ENCODE assay signal across 17 mouse cellular contexts in the genomic region with DNA sequence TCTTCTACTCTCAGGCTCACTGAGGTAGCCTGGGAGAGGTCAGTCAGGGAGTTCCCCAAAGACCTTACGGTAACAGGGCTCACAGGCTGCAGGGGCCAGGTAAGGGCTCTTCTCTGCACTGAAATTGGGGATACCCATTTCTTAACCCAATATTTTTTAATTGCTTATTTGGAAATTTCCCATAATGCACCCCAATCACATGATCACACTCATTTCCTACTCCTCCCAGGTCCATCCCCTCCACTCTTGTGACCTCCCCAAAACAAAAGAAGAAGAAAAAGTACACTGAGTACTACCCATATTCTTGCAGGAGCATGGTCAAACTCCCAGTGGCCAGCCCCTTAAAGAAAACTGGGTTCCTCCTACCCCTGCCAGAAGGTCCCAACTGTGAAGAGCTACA.
A peak's percentile ranks its signal among the peaks of the same experiment; 100 is the strongest.
DNase-seq lines count a peak whose midpoint lies in the region; ATAC-seq and TF ChIP-seq lines count a peak whose summit lies in the region.
"Had no signal": no experiment of that assay in that cellular context is flagged by ENCODE, and none has a peak within 500 bp of the region (broad histone marks: within the 10 kb centered on the region; RNA-seq: fewer than 3 reads in every experiment).

No protein-coding gene starts in this region.

- H3K27me3 ChIP-seq in hindbrain, embryonic 12.5 days = no peaks in the 10 kb centered on the region
- H3K27me3 ChIP-seq in hindbrain, embryonic 16.5 days (replicated peaks; ENCODE audit: control insufficient read depth, insufficient read depth, low read length) = no peaks in the 10 kb centered on the region
- H3K27me3 ChIP-seq in E14TG2a.4 (ENCODE audit: insufficient read depth, low read length) (no peaks in the 10 kb centered on the region), MEL (ENCODE audit: control insufficient read depth in 1 of 2, insufficient read depth in 2 of 2, low read length in 2 of 2) (no peaks in the 10 kb centered on the region)
- H3K27me3 ChIP-seq in limb, embryonic 10.5 days (ENCODE audit: low read depth, poor library complexity, severe bottlenecking) = no peaks in the 10 kb centered on the region
- H3K27me3 ChIP-seq: forebrain, embryonic 12.5 days; Patski had no signal

- 79% methylated on average over 1 of the region's 1 CpGs for WGBS in hindbrain, embryonic 12.5 days
- WGBS in hindbrain, embryonic 16.5 days = 93% methylated on average over 1 of the region's 1 CpGs
- WGBS in limb, embryonic 10.5 days = 83% methylated on average over 1 of the region's 1 CpGs

- no peak overlapping the region for H3K4me3 ChIP-seq in hindbrain, embryonic 12.5 days
- no peak overlapping the region for H3K4me3 ChIP-seq in hindbrain, embryonic 16.5 days (ENCODE audit: low read length)
- H3K4me3 ChIP-seq in E14TG2a.4 (replicated peaks; ENCODE audit: low read length) (peak overlapping the region; percentile 72), MEL (ENCODE audit: control insufficient read depth in 1 of 2, insufficient read depth in 1 of 2, low read depth in 2 of 2, low read length in 2 of 2) (no peak overlapping the region)
- no peak overlapping the region for H3K4me3 ChIP-seq in limb, embryonic 10.5 days
- H3K4me3 ChIP-seq: forebrain, embryonic 12.5 days had no signal

- no peak for TF ChIP-seq POLR2A in MEL (IDR thresholded peaks at IDR 0.05; ENCODE audit: control insufficient read depth in 1 of 2, insufficient read depth in 1 of 2, low read depth in 1 of 2, low read length in 2 of 2, poor library complexity in 1 of 2)

- ATAC-seq in hindbrain, embryonic 12.5 days (ENCODE audit: low FRiP score) = no peak
- no peak for ATAC-seq in hindbrain, embryonic 16.5 days
- no peak for ATAC-seq in megakaryocyte, adult 5-6 weeks (ENCODE audit: poor library complexity, severe bottlenecking)
- ATAC-seq: inflammation-experienced regulatory T-cells, adult 6 months had no signal

- no peak for TF ChIP-seq RAD21 in MEL (IDR thresholded peaks at IDR 0.05; ENCODE audit: low read depth, low read length)

- H3K79me2 ChIP-seq in MEL (ENCODE audit: control insufficient read depth, insufficient read depth, low read length, poor library complexity) = no peaks in the 10 kb centered on the region

- no peak for TF ChIP-seq EP300 in MEL (IDR thresholded peaks at IDR 0.05; ENCODE audit: low read depth in 1 of 2, low read length in 2 of 2)

- no peak for DNase-seq in MEL (ENCODE audit: low read depth, low spot score)
- DNase-seq in limb, embryonic 10.5 days (ENCODE audit: low spot score) = no peak
- DNase-seq in cerebellum, adult 8-10 months = no peak
- no peak for DNase-seq in cerebellum, postnatal 10 days
- DNase-seq: adrenal gland, postnatal 36 days; cerebellum, postnatal 14 days; gastrocnemius, postnatal 36 days; kidney, postnatal 25 days; midbrain, embryonic 14.5 days; thymus, postnatal 25 days had no signal

- TF ChIP-seq CTCF in E14TG2a.4 (conservative IDR thresholded peaks at IDR 0.05; ENCODE audit: low read length) (no peak), MEL (IDR thresholded peaks at IDR 0.05 in 2 of 3, conservative IDR thresholded peaks at IDR 0.05 in 1 of 3; ENCODE audit: control insufficient read depth in 1 of 3, insufficient read depth in 1 of 3, low read depth in 2 of 3, low read length in 3 of 3, poor library complexity in 1 of 3, severe bottlenecking in 1 of 3) (no peak)

- H3K9ac ChIP-seq in hindbrain, embryonic 12.5 days = no peak overlapping the region
- H3K9ac ChIP-seq in hindbrain, embryonic 16.5 days (ENCODE audit: low read depth, low read length) = no peak overlapping the region
- no peak overlapping the region for H3K9ac ChIP-seq in MEL (ENCODE audit: control insufficient read depth, low read depth, low read length, poor library complexity, severe bottlenecking)
- H3K9ac ChIP-seq: forebrain, embryonic 12.5 days had no signal

- 0 out of 2 replicates have a peak overlapping the region, but pooled peaks have one; percentile 64 for H3K27ac ChIP-seq in hindbrain, embryonic 12.5 days
- H3K27ac ChIP-seq in hindbrain, embryonic 16.5 days (ENCODE audit: low read depth, low read length) = no peak overlapping the region
- H3K27ac ChIP-seq in MEL (ENCODE audit: control insufficient read depth, low read depth, low read length) = no peak overlapping the region
- H3K27ac ChIP-seq in limb, embryonic 10.5 days = peak overlapping the region; percentile 86

- no peak overlapping the region for H3K4me2 ChIP-seq in hindbrain, embryonic 12.5 days (replicated peaks)
- no peak overlapping the region for H3K4me2 ChIP-seq in hindbrain, embryonic 16.5 days (ENCODE audit: low read length)
- H3K4me2 ChIP-seq: forebrain, embryonic 12.5 days had no signal

- H3K36me3 ChIP-seq in hindbrain, embryonic 12.5 days = no peaks in the 10 kb centered on the region
- no peaks in the 10 kb centered on the region for H3K36me3 ChIP-seq in hindbrain, embryonic 16.5 days (ENCODE audit: control insufficient read depth, insufficient read depth, low read length)
- H3K36me3 ChIP-seq in E14TG2a.4 (ENCODE audit: insufficient read depth, low read length) (no peaks in the 10 kb centered on the region), MEL (ENCODE audit: control insufficient read depth in 1 of 2, insufficient read depth in 2 of 2, low read length in 2 of 2) (no peaks in the 10 kb centered on the region)
- 0 out of 2 replicates have a peak, but pooled peaks cover 3% of the 10 kb centered on the region for H3K36me3 ChIP-seq in limb, embryonic 10.5 days
- H3K36me3 ChIP-seq: forebrain, embryonic 12.5 days had no signal

- no peaks in the 10 kb centered on the region for H3K9me3 ChIP-seq in hindbrain, embryonic 12.5 days (replicated peaks)
- H3K9me3 ChIP-seq in hindbrain, embryonic 16.5 days (ENCODE audit: control insufficient read depth, low read length) = no peaks in the 10 kb centered on the region
- no peaks in the 10 kb centered on the region for H3K9me3 ChIP-seq in E14TG2a.4 (ENCODE audit: low read length)
- no peaks in the 10 kb centered on the region for H3K9me3 ChIP-seq in MEL (replicated peaks; ENCODE audit: insufficient read depth, low read length)
- no peaks in the 10 kb centered on the region for H3K9me3 ChIP-seq in limb, embryonic 10.5 days (replicated peaks)
- H3K9me3 ChIP-seq: forebrain, embryonic 12.5 days had no signal

- H3K4me1 ChIP-seq in hindbrain, embryonic 12.5 days = peaks cover 41% of the 10 kb centered on the region
- peaks cover 13% of the 10 kb centered on the region for H3K4me1 ChIP-seq in hindbrain, embryonic 16.5 days (ENCODE audit: control insufficient read depth, insufficient read depth, low read depth, low read length)
- peaks cover 97% of the 10 kb centered on the region for H3K4me1 ChIP-seq in E14TG2a.4 (replicated peaks; ENCODE audit: low read depth, low read length)
- H3K4me1 ChIP-seq in MEL (ENCODE audit: control insufficient read depth in 1 of 2, insufficient read depth in 2 of 2, low read length in 2 of 2) = no peaks in the 10 kb centered on the region
- H3K4me1 ChIP-seq in limb, embryonic 10.5 days = peaks cover 69% of the 10 kb centered on the region

TF ChIP-seq in MEL, 35 proteins besides CTCF, POLR2A, EP300 and RAD21:
- TF ChIP-seq HCFC1 (IDR thresholded peaks at IDR 0.05; ENCODE audit: low read depth, low read length) (no peak), NELFE (IDR thresholded peaks at IDR 0.05; ENCODE audit: low read depth, low read length) (no peak), GABPA (IDR thresholded peaks at IDR 0.05; ENCODE audit: low read depth, low read length) (no peak), GATA1 (IDR thresholded peaks at IDR 0.05; ENCODE audit: low read depth, low read length) (no peak), USF1 (IDR thresholded peaks at IDR 0.05; ENCODE audit: low read depth, low read length) (peak; percentile 45; the same call in 1 of the 2 replicates), CHD1 (IDR thresholded peaks at IDR 0.05; ENCODE audit: low read depth, low read length) (no peak)

Comparison
In these comparisons a context has a peak if more than half of its experiments do, and no peak if none do; other contexts are left out.
1. H3K27ac ChIP-seq: peak in hindbrain, embryonic 12.5 days (single experiment) and limb, embryonic 10.5 days (single experiment); none in hindbrain, embryonic 16.5 days (single experiment) and MEL (single experiment).